Mouse (Mus musculus) mouse embryonic stem cell (cell line): Measurements from ENCODE around the gene Armc2.

Source experiments
- in situ Hi-C, 2 experiments: fragments of 300-500 bp; cut with MboI; formaldehyde crosslinking; loops; 1 replicate in 1 of 2; 3 replicates in 1 of 2; pipeline ENCODE4 v1.14.3; 2019 to 2020; ENCODE audit warnings: low sequenced_read_pairs in 2 of 2, low pct_unique_long_range_greater_than_20kb in 1 of 2, mixed read lengths in 1 of 2; ENCODE audit not compliant: unreplicated experiment in 1 of 2

The Armc2 gene

DNA sequence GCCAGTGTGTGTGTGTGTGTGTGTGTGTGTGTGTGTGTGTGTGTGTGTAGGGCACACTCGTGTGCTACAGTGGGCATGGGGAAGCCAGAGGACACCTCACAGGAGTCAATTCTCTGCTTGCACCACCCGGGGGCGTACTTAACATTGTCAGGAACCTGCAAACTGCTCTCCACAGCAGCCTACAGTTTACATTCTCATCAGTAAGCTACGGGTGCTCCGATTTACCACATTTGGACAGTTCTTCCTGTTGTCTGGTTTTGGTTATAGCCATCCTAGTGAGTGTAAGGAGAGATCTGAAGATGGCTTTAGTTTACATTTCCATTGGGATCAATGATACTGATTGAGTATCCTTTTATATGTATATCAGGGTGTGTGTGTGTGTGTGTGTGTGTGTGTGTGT lies 11.3 kb upstream of the Armc2 start:
- in situ Hi-C loops: no loop called here

DNA sequence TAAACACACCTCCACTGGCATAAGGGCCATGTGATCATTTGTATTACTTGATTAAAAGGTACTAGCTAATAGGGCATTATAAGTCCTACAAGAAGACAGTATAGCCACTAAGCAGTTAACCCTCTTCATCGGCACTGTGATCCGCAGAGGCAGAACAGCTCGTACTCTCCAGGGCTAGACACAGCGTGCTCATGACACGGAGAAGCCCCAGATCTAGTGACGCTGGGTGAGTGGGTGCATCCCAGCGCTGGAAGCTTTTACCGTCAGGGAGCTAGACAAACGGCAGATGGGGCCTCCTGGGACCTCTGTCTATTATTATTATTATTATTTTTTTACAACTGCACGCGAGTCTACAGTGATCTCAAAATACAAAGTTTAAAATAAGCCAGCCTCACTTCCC lies 9.1 kb upstream of the Armc2 start:
- in situ Hi-C loops: no loop called here

DNA sequence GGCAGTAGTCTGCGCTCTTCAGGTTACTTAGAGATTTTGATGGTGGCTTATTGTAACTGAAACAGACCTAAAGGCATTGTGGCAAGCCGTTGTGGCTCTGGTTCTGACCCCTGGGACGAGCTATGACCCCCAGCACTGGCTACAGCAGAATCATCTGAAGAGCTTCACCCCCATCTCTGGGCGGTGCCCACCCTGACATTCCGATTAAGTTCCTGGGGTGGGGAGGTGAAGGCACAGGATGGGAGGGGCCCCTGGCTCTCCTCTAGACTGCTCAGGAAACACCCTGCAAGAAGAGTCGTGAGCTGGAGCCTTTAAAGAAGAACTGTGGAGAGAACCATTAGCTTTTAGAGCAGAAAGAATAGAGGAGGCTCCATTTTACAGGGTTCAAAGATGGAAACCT lies 6.2 kb upstream of the Armc2 start:
- in situ Hi-C loops: no loop called here

DNA sequence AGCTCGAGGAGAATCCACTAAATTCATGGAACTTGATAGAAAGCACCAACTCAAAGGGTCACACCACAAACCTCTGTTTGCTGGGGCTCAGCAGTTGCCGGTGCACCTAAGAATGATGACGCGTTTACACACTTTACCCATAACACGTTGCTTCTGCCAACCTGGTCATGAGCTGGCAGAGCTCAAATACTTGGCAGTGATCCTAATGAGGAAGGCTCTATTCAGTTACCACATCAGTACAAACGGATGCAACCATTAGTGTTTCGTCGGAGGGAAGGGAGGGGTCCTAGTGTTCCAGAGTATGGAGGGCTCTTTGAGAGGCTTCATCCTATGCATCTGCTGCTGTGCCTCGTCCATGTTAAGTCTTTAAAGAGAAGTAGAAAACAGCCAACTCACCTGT lies 3.3 kb upstream of the Armc2 start:
- in situ Hi-C loops: no loop called here

DNA sequence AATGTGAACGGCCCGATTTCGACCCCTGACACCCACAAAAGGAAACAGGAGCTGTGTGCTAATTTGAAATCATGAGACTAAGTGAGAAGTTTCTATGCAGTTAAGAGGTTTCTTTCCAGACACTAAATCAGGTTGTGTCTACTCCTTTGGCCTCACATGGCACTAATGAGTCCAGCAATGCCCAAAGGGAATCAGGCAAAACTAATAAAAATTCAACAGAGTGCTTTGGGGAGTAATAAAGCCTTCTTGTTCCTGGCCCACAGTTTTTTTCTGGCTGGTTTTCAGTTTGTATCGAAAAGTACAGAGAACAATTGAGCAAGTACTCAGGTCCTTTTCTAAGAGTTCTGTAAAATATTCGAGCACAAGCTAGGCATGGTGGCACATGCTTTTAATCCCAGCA lies 4.2 kb downstream of the Armc2 start:
- in situ Hi-C loops: no loop called here

DNA sequence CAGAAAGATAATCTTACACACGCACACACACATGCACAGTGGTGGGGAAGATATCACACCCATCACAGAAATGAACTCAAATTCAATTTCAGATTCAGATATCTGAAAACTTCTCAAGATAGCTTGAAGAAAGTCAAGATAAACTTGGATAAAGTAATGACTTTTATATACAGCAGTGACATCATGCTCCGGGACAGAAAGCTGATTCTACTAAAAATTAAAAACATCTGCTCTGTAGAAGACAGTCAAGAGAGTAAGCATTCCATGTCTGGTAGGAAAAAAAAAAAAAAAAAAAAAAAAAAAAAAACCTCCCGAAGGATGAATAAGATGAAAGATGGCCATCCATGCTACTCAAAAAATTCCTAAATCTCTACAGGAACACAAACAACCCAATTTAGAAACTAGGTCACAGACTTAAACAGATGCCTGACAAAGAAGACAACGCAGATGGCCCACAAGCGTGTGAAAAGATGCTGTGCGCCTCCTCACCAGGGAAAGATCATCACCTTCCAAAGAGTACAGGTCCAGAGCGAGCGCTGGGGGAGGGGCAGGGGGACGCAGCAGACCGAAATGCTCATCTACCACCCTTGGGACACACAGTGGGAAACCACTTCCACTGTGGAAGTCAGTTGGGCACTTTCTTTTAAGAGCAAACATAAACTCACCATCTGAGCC lies 7.3 kb downstream of the Armc2 start:
- in situ Hi-C loops: no loop called here

DNA sequence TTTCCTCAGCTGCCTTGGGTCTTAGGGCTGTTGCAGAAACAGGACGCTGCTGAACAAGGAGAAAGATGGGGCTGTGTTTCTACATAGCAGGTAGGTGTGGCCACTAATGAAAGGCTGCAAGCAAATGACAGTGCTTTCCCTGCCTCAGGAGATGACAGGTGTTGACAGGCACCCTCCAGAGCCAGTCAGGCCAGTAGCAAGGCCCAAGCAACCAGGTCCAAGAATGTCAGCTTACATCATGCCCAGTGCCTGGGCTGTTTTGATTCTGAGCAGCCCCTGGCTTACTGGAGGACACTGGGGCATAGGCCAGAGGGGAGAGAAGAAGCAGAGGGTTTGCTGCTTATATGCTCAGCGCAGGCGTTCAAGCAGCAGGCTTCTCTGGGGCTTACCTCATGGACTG lies 13.0 kb downstream of the Armc2 start:
- in situ Hi-C loops: no loop called here

DNA sequence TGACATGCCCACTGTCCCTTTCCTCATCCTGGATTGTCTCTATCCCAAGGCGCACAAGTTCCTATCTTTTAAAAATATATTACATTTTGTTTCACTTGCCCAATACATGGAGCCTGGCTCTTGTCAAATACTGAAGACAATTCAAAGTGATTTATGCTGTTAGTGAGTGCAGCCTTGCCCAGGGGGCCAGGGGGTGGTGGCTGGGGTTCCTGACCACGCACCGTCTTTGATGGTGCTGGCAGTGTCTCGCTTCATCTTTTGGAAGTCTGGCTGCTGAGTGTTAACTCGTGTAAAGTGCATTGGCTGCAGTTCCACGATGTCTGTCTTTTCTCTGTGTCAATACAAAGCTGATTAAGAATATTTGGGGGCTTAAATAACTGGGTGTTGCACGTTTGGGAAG lies 13.6 kb downstream of the Armc2 start:
- in situ Hi-C loops: no loop called here

DNA sequence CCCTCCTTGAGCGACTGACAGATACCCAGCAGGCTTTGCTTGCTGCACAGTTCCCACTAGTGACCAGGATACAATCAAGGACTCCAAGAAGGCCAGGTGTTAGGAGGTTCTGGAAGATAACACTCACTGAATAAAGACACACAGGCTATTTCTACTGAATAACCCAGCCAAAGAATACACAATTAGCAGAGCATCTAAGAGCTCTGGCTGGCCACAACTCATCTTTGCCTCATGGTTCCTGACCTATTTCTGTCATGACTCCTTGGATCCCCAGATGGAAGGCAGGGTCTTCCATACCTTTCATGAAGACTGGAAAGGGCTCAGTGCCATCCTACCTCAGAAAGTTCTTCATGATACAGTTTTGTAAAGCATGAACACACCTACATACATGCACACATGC lies 14.2 kb downstream of the Armc2 start:
- in situ Hi-C loops: no loop called here

DNA sequence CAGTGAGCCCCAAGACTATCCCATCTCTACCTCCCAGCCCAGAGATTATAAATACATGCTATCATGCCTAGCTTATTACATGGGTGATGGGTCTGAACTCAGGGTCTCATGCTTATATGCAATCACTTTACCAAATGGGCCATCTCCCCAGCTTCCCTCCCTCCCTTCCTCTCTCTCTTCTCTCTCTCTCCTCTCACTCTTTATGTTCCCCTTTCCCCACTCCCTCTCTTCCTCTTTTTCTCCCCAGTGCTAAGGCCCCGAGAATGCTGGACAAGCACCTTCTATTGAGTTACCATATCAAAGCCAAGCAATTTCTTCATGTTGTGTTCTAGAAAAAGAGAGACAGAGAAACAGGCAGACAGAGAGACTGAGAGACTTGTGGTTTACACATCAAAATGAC lies 14.7 kb downstream of the Armc2 start:
- in situ Hi-C loops: no loop called here

DNA sequence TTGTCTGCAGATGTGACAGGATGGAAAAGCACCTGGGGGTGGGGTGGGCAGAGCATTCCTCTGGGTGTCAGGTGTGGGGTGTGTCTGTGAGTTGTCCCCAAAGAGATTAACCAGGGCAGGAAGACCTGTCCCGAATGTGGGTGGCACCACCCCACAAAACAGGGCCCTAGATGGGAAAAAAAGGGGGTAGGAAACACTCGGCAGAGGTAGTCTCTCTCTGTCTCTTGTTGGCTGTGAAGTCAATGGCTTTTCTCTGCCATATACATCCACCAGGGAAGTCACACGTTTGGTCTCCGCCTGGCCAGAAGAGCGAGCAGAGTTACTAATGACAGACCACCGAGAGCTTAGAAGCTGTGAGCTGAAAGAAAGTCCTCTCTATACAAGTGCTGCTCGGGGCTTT lies 15.8 kb downstream of the Armc2 start:
- in situ Hi-C loops: no loop called here

DNA sequence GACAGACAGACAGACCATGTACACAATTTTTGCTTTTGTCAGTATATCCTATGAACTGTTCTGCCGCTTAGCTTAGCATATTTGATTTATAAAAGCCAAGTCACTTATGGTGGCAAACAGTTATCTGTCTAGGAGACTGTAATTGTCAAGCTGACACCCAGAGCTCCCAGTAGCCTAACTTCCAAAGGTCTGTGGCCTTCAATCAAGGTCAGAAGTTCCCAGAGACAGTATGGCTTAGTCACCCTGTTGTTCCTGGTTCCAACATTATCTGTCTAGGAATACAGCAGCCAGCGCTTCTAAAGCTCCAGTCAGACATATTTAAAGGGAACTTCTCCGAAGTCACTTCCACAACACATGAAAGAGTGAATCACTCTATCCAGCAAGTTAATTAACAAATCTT lies 17.0 kb downstream of the Armc2 start:
- in situ Hi-C loops: no loop called here

DNA sequence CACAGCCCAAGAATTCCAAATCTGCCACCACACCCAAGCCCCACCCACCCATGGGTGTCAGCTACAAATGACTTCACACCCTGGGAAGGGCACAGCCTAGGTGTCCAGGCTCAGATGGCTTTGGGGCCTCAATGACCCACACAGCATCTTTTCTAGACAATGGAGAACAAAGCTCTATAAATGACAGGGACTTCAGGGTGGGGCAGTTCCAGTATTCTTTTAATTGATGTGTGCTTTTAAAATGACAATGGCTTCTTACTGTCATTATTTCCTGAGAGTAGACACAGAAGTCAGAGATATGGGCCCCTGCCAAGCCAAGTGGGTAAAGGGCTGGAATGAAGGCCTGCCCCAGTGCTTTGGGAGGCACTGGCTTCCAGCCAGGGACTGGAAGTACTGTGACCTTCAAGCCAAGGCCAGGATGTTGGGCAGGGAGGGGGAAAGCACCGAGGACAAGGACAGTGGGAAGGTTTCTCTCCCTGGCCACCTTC lies 20.5 kb downstream of the Armc2 start:
- in situ Hi-C loops: no loop called here

DNA sequence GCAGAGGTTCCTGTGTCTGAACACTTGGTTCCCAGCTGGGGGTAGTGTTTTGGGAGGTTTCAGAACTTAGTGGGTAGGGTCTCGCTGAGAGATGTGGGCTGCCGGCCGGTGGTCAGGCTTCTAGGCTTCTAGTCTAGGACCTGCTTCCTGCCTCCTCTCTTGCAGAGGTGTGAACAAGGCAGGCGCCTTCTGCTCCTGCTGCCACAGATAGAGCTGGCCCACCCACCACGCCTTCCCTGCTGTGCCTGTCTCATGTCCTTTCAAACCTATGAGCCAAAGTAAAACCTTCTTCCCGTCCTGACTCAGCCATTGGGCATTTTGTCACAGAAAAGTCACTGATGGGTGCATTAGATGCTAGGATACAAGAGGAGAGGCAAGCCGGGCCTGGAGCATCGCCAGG lies 22.1 kb downstream of the Armc2 start:
- in situ Hi-C loops: no loop called here

DNA sequence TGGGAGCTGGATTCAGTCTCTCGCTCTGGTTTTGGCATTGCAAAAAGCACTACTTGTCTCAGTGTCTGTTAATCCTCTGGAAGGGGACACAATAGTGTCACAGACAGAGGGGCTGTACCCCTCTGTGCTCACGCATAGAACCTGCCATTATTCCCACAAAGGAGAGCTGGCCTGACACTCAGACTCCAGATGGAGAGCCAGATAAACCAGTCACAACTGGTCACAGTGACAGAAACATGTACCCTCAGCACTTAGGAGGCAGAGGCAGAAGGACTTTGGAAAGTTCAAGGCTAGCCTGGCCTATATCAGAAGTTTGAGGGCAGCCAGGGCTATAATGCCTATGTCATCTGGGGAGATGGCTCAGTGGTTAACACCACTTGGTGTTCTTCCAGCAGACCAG lies 23.2 kb downstream of the Armc2 start:
- in situ Hi-C loops: no loop called here

DNA sequence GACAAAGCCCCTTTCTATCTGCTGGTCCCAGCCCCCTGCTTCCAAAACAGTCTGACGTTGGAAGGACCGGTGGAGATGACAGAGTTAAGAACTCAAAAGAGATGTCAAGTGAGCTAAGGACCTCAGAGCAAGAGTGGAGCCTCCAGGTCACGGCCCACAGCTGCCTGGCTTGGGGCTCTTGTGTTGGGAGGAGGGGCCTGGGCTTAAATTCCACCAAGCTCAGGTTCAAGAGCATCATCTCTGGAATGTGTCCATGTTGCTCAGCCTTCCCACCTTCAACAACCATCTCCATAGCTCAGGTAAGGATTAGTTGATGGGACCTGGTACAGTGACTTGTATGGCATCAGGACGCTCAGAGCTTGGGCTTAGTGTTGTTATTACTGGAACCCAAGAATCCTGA lies 23.7 kb downstream of the Armc2 start:
- in situ Hi-C loops: no loop called here

DNA sequence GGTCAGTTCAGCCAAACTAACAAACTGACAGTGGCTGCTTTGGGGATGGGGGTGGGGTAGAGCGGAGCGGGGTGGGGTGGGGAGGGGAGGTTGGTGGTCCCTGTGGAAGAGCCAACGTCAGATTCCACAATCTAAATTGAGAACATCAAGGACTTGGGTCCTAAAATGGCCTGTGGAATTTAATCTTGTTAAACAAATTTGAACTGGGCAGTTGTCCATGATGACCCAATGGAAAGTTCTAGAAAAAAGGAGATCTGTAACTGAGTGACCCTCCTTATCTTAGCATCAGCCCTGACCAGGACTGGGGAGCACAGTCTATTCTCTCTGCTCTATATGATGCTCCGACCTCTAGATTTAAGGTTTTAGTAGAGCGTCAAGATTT lies 26.2 kb downstream of the Armc2 start:
- in situ Hi-C loops: no loop called here

DNA sequence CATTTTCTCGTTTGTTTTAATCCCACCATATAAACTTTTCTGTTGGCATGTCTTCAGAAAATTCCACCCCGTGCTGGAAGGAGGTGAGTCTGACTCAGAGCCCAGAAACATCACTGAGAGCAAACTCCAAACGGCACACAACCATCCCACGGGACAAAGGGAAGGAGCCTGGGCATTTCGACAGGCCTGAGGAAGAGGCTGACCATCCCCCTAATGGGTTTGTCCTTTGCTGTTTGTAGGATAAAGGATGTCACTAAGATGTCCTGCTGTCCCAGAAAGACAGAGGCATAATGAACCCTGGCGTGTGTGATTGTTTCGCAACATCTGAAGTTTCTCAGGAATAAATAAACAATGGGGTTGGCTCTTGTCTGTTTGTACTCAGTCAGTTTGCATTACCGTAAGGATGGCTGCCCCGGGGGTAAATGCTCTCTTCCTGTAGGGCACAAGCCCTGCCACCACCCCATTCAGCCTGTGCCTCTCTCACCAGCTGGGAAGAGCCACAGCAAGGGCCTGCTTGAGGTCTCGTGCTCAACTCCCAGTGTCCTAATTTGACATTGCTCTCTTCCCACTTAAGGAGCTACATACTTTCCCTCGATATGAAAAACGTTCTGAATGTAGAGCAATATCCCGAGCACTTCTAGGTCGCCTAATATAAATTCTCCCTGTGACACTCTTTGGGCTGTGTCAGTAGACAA lies 26.7 kb downstream of the Armc2 start:
- in situ Hi-C loops: no loop called here

DNA sequence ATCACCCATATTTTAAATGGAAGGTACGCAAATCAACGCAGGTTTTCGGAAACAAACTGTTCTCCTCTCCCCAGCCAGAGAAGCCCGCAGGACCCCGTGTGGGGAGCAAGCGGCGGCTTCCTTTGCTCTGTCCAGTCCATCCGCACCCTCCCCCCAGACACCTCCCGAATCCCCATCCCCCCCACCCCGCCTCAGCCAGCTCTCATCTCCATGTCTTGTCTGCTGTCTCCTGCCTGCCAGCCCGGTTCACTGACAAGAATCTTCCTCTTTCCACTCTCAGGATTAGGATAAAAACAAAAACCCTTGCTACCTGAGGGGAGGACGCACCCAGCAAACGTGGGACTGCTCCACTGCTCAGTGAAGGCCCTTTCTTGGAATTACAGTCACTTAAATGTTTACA lies 27.3 kb downstream of the Armc2 start:
- in situ Hi-C loops: no loop called here

DNA sequence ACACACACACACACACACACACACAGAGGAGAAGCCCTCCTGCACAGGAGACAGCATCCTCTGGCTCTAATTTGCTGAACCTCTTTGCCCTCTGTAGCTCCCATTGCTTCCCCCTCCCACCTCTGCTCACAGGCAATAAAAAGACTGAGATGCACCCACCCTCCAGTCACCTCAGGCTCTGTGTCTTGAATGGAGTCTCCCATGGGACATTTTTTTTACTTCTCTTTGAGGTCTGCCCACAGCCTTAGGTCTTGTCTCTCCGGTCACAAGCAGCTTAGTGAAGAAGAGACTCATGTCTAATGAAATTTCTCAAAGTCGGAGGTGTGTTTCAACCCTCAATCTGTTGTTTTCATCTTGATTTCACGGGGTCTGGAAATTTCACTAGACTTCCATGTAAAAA lies 29.3 kb downstream of the Armc2 start:
- in situ Hi-C loops: loop anchor here in 1 of 2 experiments (5.0 kb wide), 1 partner anchor 308 kb away; no protein-coding TSS in a partner anchor
